Mouse (Mus musculus) forebrain, embryonic 16.5 days (tissue): ENCODE measurements at regions not wholly inside any gene's neighbourhood (a gene's known extent, or its start where the extent isn't known, plus 50 kb on each side); places are given as distances from the start of the nearest gene placed in this dataset.
"Not testable (repeated sequence)": the region's sequence is repeated elsewhere in the genome, so short reads cannot be mapped to it uniquely, and the experiment has no call there.

Experiments used
- ATAC-seq: fragments of 200-750 bp; cut with Nextera tagmentation; 2 replicates; pipeline ENCODE4 v1.8.0; 2017; ENCODE audit warnings: mild to moderate bottlenecking, moderate library complexity
- H3K27ac ChIP-seq: fragments of 300-500 bp; sonication (generic); 2 replicates; pipeline ENCODE4 v1.5.1; 2014; ENCODE audit warnings: low read length, control low read depth
- H3K27me3 ChIP-seq: fragments of 300-500 bp; sonication (generic); replicated peaks from 2 replicates; pipeline ENCODE4 v1.6.1; 2014; ENCODE audit warnings: low read length; ENCODE audit not compliant: control insufficient read depth, insufficient read depth
- H3K36me3 ChIP-seq: fragments of 300-500 bp; sonication (generic); 2 replicates; pipeline ENCODE4 v1.6.1; 2014; ENCODE audit not compliant: control insufficient read depth, insufficient read depth
- H3K4me1 ChIP-seq: fragments of 300-500 bp; sonication (generic); replicated peaks from 2 replicates; pipeline ENCODE4 v1.6.1; 2014; ENCODE audit warnings: low read length; ENCODE audit not compliant: control insufficient read depth, insufficient read depth
- H3K4me2 ChIP-seq: fragments of 300-500 bp; sonication (generic); 2 replicates; pipeline ENCODE4 v1.6.1; 2014; ENCODE audit warnings: mild to moderate bottlenecking, low read length, control low read depth
- H3K4me3 ChIP-seq: fragments of 300-500 bp; sonication (generic); replicated peaks from 2 replicates; pipeline ENCODE4 v1.5.1; 2014; ENCODE audit warnings: mild to moderate bottlenecking, low read length, control low read depth
- H3K9ac ChIP-seq: fragments of 300-500 bp; sonication (generic); replicated peaks from 2 replicates; pipeline ENCODE4 v1.6.1; 2014; ENCODE audit warnings: low read depth, low read length, control low read depth
- H3K9me3 ChIP-seq: fragments of 300-500 bp; sonication (generic); 2 replicates; pipeline ENCODE4 v1.6.1; 2016; ENCODE audit warnings: low read length; ENCODE audit not compliant: control insufficient read depth
- WGBS: fragments of 180-500 bp; shearing (Covaris S2); extraction: QIAGEN DNeasy Blood & Tissue Kit; methylation state at CpG from one replicate; pipeline ENCODE4 v1.1.7; 2014; 5-methylcytosine and 5-hydroxymethylcytosine counted together

DNA sequence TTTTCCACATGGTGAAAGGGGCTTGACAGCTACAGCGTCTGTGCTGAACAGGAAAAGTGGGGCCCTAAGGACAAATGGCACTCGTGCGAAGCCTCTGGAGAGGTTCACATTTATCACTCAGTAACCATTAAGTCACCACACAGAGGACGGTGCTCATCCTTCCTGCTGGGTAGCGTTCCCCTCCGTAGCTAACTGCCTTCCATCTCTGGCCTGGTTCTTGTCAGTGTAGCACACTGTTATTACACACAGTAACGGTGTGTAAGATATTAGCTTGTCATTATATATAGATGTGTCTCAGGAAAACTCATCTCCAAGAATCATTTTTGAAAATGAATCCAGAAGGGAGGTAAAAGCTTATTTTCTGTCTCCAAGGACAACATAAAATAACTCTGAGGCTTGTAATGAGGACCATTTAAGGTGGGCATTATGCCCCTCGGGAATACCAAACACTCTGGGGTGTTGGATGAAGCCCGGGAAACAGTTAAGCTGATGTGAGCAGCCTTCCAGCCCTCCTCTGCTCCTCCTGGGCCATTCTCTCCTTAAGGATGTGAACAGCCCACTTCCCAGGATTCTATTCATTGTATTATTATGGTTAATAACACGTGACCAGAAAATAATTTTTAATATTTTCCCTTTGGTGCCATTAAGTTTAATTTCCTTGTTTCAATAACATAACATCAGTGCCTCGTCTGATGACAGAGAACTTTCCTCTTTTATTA is 222.7 kb upstream of the Arid2 start:
- no peak for ATAC-seq
- H3K27me3 ChIP-seq, result no peaks in the 10 kb centered on the region
- H3K9ac ChIP-seq, result no peak overlapping the region
- no peaks in the 10 kb centered on the region for H3K9me3 ChIP-seq
- H3K4me2 ChIP-seq, result no peak overlapping the region
- 82% methylated on average over 11 of the region's 11 CpGs for WGBS
- H3K36me3 ChIP-seq, result no peaks in the 10 kb centered on the region
- no peak overlapping the region for H3K27ac ChIP-seq
- no peaks in the 10 kb centered on the region for H3K4me1 ChIP-seq
- H3K4me3 ChIP-seq, result no peak overlapping the region

DNA sequence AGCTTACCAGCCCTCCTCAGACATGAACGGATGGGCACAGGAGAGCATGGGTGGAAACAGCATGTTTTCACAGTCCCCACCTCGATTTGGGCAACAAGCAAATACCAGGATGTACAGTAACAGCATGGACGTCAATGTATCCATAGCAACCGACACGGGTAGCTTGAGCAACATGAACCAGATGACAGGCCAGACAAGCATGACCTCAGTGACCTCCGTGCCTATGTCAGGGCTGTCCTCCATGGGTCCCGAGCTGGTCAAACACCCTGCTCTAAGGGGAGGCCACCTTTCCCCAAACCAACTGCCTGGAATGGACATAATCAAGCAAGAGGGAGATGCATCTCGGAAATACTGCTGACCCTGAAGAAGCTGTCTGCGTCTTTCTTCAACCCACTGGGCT is 211.7 kb upstream of the Arid2 start:
- no peak overlapping the region for H3K27ac ChIP-seq
- WGBS, result 90% methylated on average over 9 of the region's 9 CpGs
- H3K4me2 ChIP-seq, result no peak overlapping the region
- no peaks in the 10 kb centered on the region for H3K36me3 ChIP-seq
- no peaks in the 10 kb centered on the region for H3K4me1 ChIP-seq
- no peak for ATAC-seq
- H3K9ac ChIP-seq, result no peak overlapping the region
- no peaks in the 10 kb centered on the region for H3K9me3 ChIP-seq
- H3K27me3 ChIP-seq, result no peaks in the 10 kb centered on the region
- no peak overlapping the region for H3K4me3 ChIP-seq

DNA sequence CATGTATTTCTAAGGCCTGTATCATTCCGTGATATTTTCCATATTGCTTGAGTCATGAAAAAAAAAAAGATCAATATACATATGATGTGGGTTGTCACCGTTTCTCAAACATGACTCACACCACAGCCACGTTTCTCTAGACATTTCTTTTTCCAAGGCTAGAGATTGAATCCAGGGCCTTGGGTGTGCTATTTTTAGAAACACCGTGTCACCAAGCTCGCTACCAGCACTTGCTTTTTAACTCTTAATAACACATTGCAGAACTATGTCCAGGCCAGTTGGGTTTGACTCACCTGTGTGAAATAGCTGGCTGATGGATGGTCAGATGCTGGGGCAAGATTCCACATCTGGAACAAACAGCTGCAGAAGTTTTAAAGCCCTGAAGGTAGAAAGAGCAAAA is 209.6 kb upstream of the Arid2 start:
- H3K27ac ChIP-seq, result no peak overlapping the region
- no peaks in the 10 kb centered on the region for H3K9me3 ChIP-seq
- H3K27me3 ChIP-seq, result no peaks in the 10 kb centered on the region
- no peaks in the 10 kb centered on the region for H3K4me1 ChIP-seq
- no peak for ATAC-seq
- no peak overlapping the region for H3K4me2 ChIP-seq
- 70% methylated on average over 5 of the region's 5 CpGs for WGBS
- no peak overlapping the region for H3K4me3 ChIP-seq
- no peak overlapping the region for H3K9ac ChIP-seq
- no peaks in the 10 kb centered on the region for H3K36me3 ChIP-seq

DNA sequence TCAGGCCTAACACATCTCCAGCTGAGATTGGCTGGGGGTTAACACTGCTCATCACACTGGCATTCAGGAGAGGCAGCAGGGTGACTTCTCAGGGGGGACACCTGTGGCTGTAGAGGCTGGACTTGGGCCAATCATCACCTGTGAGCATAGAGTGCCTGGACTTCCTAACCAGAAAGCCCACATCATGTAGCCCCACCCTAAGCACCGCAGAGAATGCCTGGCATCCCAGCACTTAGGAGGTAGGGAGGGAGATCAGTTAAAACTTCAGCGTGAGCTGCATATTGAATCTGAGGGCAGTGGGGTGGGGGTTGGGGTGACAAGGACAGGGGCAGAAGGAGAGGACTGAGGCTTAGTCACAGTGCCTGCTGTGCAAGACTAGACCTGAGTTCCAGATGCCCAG is 208.7 kb upstream of the Arid2 start:
- H3K27ac ChIP-seq, result no peak overlapping the region
- ATAC-seq, result no peak
- no peak overlapping the region for H3K4me2 ChIP-seq
- no peak overlapping the region for H3K9ac ChIP-seq
- H3K36me3 ChIP-seq, result no peaks in the 10 kb centered on the region
- H3K27me3 ChIP-seq, result no peaks in the 10 kb centered on the region
- H3K9me3 ChIP-seq, result no peaks in the 10 kb centered on the region
- no peaks in the 10 kb centered on the region for H3K4me1 ChIP-seq
- WGBS, result 52% methylated on average over 2 of the region's 2 CpGs
- no peak overlapping the region for H3K4me3 ChIP-seq

DNA sequence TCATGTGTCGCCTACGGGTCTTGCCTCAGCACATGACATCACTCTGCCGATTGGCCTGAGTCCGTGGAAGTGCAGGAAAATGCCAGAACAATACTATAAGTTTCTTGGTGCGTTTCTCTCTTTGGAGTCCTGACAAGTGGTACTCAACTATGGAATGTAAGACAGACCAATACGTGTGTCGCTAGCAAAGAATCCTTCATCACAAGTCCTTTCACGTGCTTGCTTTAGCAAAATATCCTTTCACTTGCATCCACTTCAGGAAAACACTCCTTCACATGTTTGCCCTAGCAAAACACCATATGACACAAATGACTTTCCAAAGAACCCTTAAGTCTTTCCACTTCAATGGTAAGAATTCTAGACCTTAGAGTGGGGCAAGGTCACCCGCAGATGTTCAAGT is 197.6 kb upstream of the Arid2 start:
- H3K36me3 ChIP-seq, result no peaks in the 10 kb centered on the region
- 90% methylated on average over 9 of the region's 9 CpGs for WGBS
- no peak overlapping the region for H3K27ac ChIP-seq
- no peak overlapping the region for H3K4me2 ChIP-seq
- no peaks in the 10 kb centered on the region for H3K9me3 ChIP-seq
- H3K4me1 ChIP-seq, result no peaks in the 10 kb centered on the region
- no peak overlapping the region for H3K4me3 ChIP-seq
- ATAC-seq, result no peak
- H3K9ac ChIP-seq, result no peak overlapping the region
- no peaks in the 10 kb centered on the region for H3K27me3 ChIP-seq

DNA sequence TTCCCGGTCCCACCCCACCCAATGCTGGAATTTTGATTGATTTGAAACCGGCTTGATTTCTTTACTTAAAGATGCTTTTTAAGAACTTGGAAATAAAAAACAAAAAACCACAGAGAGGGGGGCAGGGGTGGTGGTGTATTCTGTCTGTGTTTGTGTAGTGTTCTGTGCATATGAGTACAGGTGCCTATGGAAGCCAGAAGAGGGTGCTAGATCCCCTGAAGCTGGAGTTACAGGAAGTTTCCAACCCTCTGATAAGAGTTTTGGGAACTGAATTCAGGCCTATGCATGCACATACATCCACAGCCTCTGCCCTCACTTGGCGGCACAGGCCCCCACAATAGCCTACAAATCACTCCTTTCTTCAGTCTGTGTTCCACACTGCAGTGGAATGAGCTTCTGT is 190.9 kb upstream of the Arid2 start:
- Histone ChIP-seq H3K27me3 (no peaks in the 10 kb centered on the region), H3K4me3 (no peak overlapping the region), H3K36me3 (no peaks in the 10 kb centered on the region), H3K4me2 (no peak overlapping the region), H3K27ac (no peak overlapping the region), H3K9me3 (no peaks in the 10 kb centered on the region), H3K9ac (no peak overlapping the region), H3K4me1 (no peaks in the 10 kb centered on the region)
- WGBS, result 83% methylated on average over 3 of the region's 3 CpGs
- no peak for ATAC-seq

DNA sequence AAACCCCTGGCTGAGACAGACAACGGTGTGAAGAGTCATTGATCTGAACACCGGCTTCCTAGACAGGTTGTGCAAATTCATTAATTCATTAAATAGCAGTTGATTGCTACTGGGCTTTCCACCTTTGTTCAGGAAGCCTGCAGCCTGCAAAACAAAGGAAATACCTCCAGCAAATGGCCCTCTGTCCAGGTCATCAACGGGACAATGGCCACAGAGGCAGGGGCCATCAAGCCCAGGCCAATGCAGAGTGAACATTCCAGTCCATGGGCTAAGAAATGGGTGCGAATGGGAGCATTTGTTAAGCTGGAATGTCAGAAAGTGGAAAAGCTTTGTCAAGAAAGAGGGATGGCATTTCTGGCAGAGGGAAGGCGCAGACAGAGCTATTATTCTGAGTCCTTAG is 188.5 kb upstream of the Arid2 start:
- Histone ChIP-seq H3K36me3 (no peaks in the 10 kb centered on the region), H3K27me3 (no peaks in the 10 kb centered on the region), H3K9me3 (no peaks in the 10 kb centered on the region), H3K27ac (no peak overlapping the region), H3K4me2 (no peak overlapping the region), H3K9ac (no peak overlapping the region), H3K4me3 (no peak overlapping the region), H3K4me1 (no peaks in the 10 kb centered on the region)
- no peak for ATAC-seq
- WGBS, result 71% methylated on average over 5 of the region's 5 CpGs

DNA sequence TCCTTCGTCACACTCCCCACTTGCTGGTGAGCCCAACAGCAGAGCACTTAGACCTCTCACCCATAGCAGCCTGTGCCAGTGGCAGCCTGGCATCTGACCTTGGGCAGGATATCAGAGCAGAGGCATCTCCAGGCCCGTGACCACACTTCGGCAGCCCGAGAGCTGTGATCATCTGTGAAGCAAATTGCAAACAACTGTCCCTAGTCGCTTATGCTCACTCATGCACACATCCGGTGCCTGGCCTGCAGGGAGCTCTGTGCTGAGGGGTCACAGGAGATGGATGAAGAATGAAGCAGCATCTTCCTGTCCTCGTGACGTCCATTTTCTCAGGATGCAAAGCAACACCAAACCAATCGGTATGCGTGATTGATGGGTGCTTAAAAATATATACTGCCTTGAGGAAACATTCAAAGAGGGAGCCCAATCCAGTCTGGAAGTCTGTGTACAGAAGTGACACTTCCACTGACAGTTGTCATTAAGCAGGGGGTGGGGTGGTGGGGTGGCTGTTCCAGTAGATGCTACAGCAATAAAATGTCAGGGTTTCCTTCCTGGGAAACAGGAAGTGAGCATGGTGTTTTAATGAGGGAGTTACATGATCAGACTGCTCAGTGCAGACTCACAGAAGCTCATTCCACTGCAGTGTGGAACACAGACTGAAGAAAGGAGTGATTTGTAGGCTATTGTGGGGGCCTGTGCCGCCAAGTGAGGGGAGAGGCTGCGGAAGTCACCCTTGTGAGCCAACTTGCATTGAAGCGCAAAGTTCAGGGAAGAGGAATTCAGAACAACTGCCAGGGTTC is 187.3 kb upstream of the Arid2 start:
- not testable (repeated sequence) for H3K9ac ChIP-seq, H3K27ac ChIP-seq, H3K4me2 ChIP-seq, H3K36me3 ChIP-seq, H3K9me3 ChIP-seq, H3K4me3 ChIP-seq, H3K4me1 ChIP-seq, H3K27me3 ChIP-seq, ATAC-seq
- WGBS, result 85% methylated on average over 11 of the region's 13 CpGs

DNA sequence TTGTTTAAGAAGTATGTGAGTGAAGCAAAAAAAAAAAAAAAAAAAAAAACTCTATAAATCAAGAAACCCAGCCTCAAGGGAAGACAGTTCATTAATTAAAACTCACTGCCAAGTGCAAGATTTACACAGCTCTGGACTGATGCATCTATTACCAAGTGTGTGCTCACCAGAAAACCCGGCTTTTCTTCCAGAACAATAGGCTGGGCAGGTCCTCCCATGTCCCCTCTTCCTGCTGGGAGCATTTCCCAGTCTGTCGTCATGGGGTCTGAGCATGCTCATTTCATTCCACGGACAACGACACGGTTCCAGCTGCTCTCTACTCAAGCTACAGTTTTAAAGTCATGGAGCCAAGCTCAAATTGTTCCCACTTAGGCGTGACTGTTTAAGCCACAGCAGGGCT is 183.6 kb upstream of the Arid2 start:
- Histone ChIP-seq H3K4me3 (no peak overlapping the region), H3K4me2 (no peak overlapping the region), H3K9me3 (no peaks in the 10 kb centered on the region), H3K9ac (no peak overlapping the region), H3K36me3 (no peaks in the 10 kb centered on the region), H3K27ac (no peak overlapping the region), H3K27me3 (no peaks in the 10 kb centered on the region), H3K4me1 (0 out of 2 replicates have a peak, but pooled peaks cover 2% of the 10 kb centered on the region)
- peak; percentile 80 for ATAC-seq
- WGBS, result 12% methylated on average over 6 of the region's 6 CpGs
